In genomic region chr14:74646107-74646793, GRCm38 (mm10) we compare ENCODE assay signal across 10 mouse cellular contexts. TPM values are rescaled to one million over a fixed set of nuclear protein-coding genes. Genes with fewer than 3 reads are reported as not detected.
DNase-seq lines count a peak whose midpoint lies in the region; ATAC-seq and TF ChIP-seq lines count a peak whose summit lies in the region.
"Had no signal": no experiment of that assay in that cellular context is flagged by ENCODE, and none has a peak within 500 bp of the region (broad histone marks: within the 10 kb centered on the region; RNA-seq: fewer than 3 reads in every experiment).

No protein-coding gene starts in this region.

- H3K36me3 ChIP-seq in heart, embryonic 10.5 days, result no peaks in the 10 kb centered on the region
- H3K36me3 ChIP-seq in lung, postnatal 0 days (ENCODE audit: insufficient read depth, low read length), result no peaks in the 10 kb centered on the region
- H3K36me3 ChIP-seq: stomach, embryonic 15.5 days had no signal

- peak; percentile 82 for ATAC-seq in lung, postnatal 0 days
- ATAC-seq: intestine, postnatal 0 days; midbrain, embryonic 16.5 days had no signal

- no peaks in the 10 kb centered on the region for H3K9me3 ChIP-seq in heart, embryonic 10.5 days
- H3K9me3 ChIP-seq in lung, postnatal 0 days (ENCODE audit: low read length), result no peaks in the 10 kb centered on the region
- H3K9me3 ChIP-seq: stomach, embryonic 15.5 days had no signal

- H3K4me1 ChIP-seq in lung, adult 2 months (ENCODE audit: control insufficient read depth, insufficient read depth, low read length), result peaks cover 2% of the 10 kb centered on the region; the same call in 1 of the 2 replicates
- H3K4me1 ChIP-seq in heart, embryonic 10.5 days, result peaks cover 14% of the 10 kb centered on the region
- peaks cover 5% of the 10 kb centered on the region for H3K4me1 ChIP-seq in lung, postnatal 0 days (ENCODE audit: insufficient read depth, low read depth, low read length)

- peak; percentile 98 for TF ChIP-seq EP300 in lung, postnatal 0 days (IDR thresholded peaks at IDR 0.05)

- peak; percentile 21 to 27 for DNase-seq in lung, adult 18-20 months
- no peak for DNase-seq in lung, adult 2 months
- no peak for DNase-seq in heart, embryonic 10.5 days (ENCODE audit: low spot score)
- peak; percentile 89 for DNase-seq in lung, postnatal 0 days (ENCODE audit: low spot score)
- no peak for DNase-seq in layer of hippocampus, adult 9-10 months (ENCODE audit: low spot score)
- DNase-seq in ovary, postnatal 10 days (ENCODE audit: low spot score), result no peak
- no peak for DNase-seq in T-cell, adult 2 months (ENCODE audit: low spot score)

- H3K4me3 ChIP-seq in lung, adult 2 months (replicated peaks; ENCODE audit: extremely low read depth, low read depth, low read length), result no peak overlapping the region
- no peak overlapping the region for H3K4me3 ChIP-seq in heart, embryonic 10.5 days
- H3K4me3 ChIP-seq in lung, postnatal 0 days (ENCODE audit: low read depth, low read length), result no peak overlapping the region
- H3K4me3 ChIP-seq: stomach, embryonic 15.5 days had no signal

- no peak for TF ChIP-seq POLR2A in lung, adult 2 months (IDR thresholded peaks at IDR 0.05; ENCODE audit: borderline replicate concordance, extremely low read depth, low read depth, low read length)

- H3K27me3 ChIP-seq in heart, embryonic 10.5 days (ENCODE audit: insufficient read depth, poor library complexity, severe bottlenecking), result peaks cover 14% of the 10 kb centered on the region
- no peaks in the 10 kb centered on the region for H3K27me3 ChIP-seq in lung, postnatal 0 days (replicated peaks; ENCODE audit: insufficient read depth, low read length)

- H3K4me2 ChIP-seq in lung, postnatal 0 days (replicated peaks; ENCODE audit: low read depth, low read length), result 0 out of 2 replicates have a peak overlapping the region, but pooled peaks have one; percentile 3
- H3K4me2 ChIP-seq: stomach, embryonic 15.5 days had no signal

- peak overlapping the region; percentile 56 for H3K27ac ChIP-seq in heart, embryonic 10.5 days
- H3K27ac ChIP-seq in lung, postnatal 0 days (ENCODE audit: low read length), result no peak overlapping the region
- H3K27ac ChIP-seq: stomach, embryonic 15.5 days had no signal

- H3K9ac ChIP-seq in lung, postnatal 0 days (replicated peaks; ENCODE audit: low read depth), result no peak overlapping the region
- H3K9ac ChIP-seq: stomach, embryonic 15.5 days had no signal

- 23% methylated on average over 11 of the region's 11 CpGs for WGBS in lung, adult 2 months
- WGBS in heart, embryonic 10.5 days, result 52% methylated on average over 11 of the region's 11 CpGs
- 21% methylated on average over 11 of the region's 11 CpGs for WGBS in lung, postnatal 0 days

- no peak for TF ChIP-seq CTCF in lung, adult 2 months (IDR thresholded peaks at IDR 0.05; ENCODE audit: insufficient read depth, low read length)
- no peak for TF ChIP-seq CTCF in lung, postnatal 0 days (IDR thresholded peaks at IDR 0.05)

RNA-seq across cellular contexts. Expression of gene Htr2a, which starts 5.6 kb away (rescaled TPM):
- polyA plus RNA-seq in lung, adult 2 months (2012; rRNA removed), result 0.31 TPM in 2 replicates
- polyA plus RNA-seq in heart, embryonic 10.5 days (2016; fragmentation: Nextera tagmentation; extraction: Ambion mirVana), result 0.20 and 0.37 TPM in 2 replicates
- 0.30 and 0.68 TPM in 2 replicates for polyA plus RNA-seq in lung, postnatal 0 days (2015; fragmentation: Nextera tagmentation; extraction: Ambion mirVana)

Comparison
In these comparisons a context has a peak if more than half of its experiments do, and no peak if none do; other contexts are left out.
1. DNase-seq: peak in lung, adult 18-20 months (2 of 2) and lung, postnatal 0 days (single experiment); none in lung, adult 2 months (single experiment), heart, embryonic 10.5 days (single experiment), layer of hippocampus, adult 9-10 months (single experiment), ovary, postnatal 10 days (single experiment) and T-cell, adult 2 months (single experiment).